Mouse (Mus musculus) stomach, postnatal 0 days (tissue): ENCODE results near the gene Txnrd2. TPM values are rescaled to one million over a fixed set of nuclear protein-coding genes. Genes with fewer than 3 reads are reported as not detected.

ENCODE experiments used
- ATAC-seq: fragments of 200-750 bp; cut with Nextera tagmentation; 2 replicates; pipeline ENCODE4 v1.8.0; 2017; ENCODE audit not compliant: low FRiP score, low TSS enrichment
- DNase-seq: peaks from one replicate; pipeline ENCODE4 v3.0.0-alpha.2; 2016; ENCODE audit warnings: low spot score
- H3K27ac ChIP-seq: fragments of 300-500 bp; sonication (generic); replicated peaks from 2 replicates; pipeline ENCODE4 v1.5.1; 2014; ENCODE audit warnings: mild to moderate bottlenecking, control low read depth
- H3K27me3 ChIP-seq: fragments of 300-500 bp; sonication (generic); 2 replicates; pipeline ENCODE4 v1.6.1; 2014; ENCODE audit warnings: low read length; ENCODE audit not compliant: control insufficient read depth, insufficient read depth
- H3K36me3 ChIP-seq: fragments of 300-500 bp; sonication (generic); 2 replicates; pipeline ENCODE4 v1.6.1; 2014; ENCODE audit warnings: low read length, mixed read lengths; ENCODE audit not compliant: control insufficient read depth, insufficient read depth
- H3K4me1 ChIP-seq: fragments of 300-500 bp; sonication (generic); replicated peaks from 2 replicates; pipeline ENCODE4 v1.6.1; 2014; ENCODE audit warnings: antibody characterized with exemption; ENCODE audit not compliant: control insufficient read depth, insufficient read depth
- H3K4me2 ChIP-seq: fragments of 300-500 bp; sonication (generic); replicated peaks from 2 replicates; pipeline ENCODE4 v1.6.1; 2014; ENCODE audit warnings: low read depth, mild to moderate bottlenecking, control low read depth, moderate library complexity
- H3K4me3 ChIP-seq: fragments of 300-500 bp; sonication (generic); 2 replicates; pipeline ENCODE4 v1.5.1; 2014; ENCODE audit warnings: low read depth, low read length, control low read depth
- H3K9ac ChIP-seq: fragments of 300-500 bp; sonication (generic); 2 replicates; pipeline ENCODE4 v1.6.1; 2014; ENCODE audit warnings: mild to moderate bottlenecking, low read length, control low read depth, mixed read lengths
- H3K9me3 ChIP-seq: fragments of 300-500 bp; sonication (generic); 2 replicates; pipeline ENCODE4 v1.6.1; 2016; ENCODE audit warnings: low read length; ENCODE audit not compliant: control insufficient read depth
- CTCF ChIP-seq: IDR thresholded peaks from 2 replicates; pipeline ENCODE4 v1.5.1; 2016; ENCODE audit warnings: antibody characterized with exemption, low read depth, mild to moderate bottlenecking, moderate library complexity
- EP300 ChIP-seq: optimal IDR thresholded peaks from 2 replicates; pipeline ENCODE3; 2016; ENCODE audit warnings: antibody characterized with exemption
- WGBS: fragments of 180-500 bp; shearing (Covaris S2); extraction: QIAGEN DNeasy Blood & Tissue Kit; methylation state at CpG from one replicate; pipeline ENCODE4 v1.1.7; 2014; 5-methylcytosine and 5-hydroxymethylcytosine counted together
- polyA plus RNA-seq: library from polyadenylated mRNA; unstranded; fragments of >200 nt; fragmentation: Nextera tagmentation; extraction: Ambion mirVana; gene quantifications from 2 replicates; pipeline ENCODE4 v1.2.1, GENCODE M21; 2015

Txnrd2 gene
- polyA plus RNA-seq, 1 experiment from 2014 or later = 16.2 TPM

DNA sequence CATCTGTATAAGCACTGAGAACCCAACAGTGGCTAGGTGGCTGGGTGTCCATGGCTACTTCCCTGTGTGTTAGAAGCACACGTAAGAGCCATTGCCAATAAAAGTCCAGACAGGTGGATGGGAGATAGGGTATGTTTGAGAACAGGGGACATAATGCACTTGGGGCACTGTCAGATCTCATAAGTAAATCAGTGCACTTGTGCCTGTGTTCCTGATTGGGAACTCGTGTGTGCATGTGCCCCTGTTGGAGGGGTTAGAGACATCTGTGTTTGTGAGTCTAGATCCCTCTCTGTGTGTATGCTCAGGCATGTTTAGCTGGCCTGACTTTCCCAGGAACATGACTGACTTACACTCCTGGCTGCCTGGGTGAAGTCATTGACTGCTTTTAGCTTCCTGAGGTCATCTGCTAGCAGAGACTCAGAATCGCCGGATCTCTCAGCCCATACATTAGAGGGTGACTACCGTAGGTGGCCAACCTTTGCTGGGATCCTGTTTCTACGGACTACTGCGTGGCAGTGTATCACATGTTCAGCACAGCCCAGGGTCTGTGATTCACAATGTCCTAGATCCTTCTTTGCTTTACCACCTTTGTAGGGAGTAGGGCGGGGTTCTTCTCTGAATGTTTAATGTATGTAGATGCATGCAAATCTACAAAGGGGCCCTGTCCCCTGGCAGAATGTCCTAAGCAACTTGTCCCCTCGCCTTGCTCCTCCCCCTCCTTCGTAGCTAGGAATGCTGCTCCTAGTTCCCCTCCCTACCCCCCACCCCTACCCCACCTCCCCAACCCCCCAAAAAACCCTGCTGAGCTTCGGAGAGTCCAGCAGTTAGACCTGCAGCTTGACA is 31.2 kb upstream of the Txnrd2 start:
- Histone ChIP-seq H3K9ac (no peak overlapping the region), H3K4me2 (no peak overlapping the region), H3K36me3 (0 out of 2 replicates have a peak, but pooled peaks cover 3% of the 10 kb centered on the region), H3K27me3 (no peaks in the 10 kb centered on the region), H3K27ac (peak overlapping the region; percentile 20), H3K4me3 (no peak overlapping the region), H3K4me1 (no peaks in the 10 kb centered on the region; the same call in 1 of the 2 replicates), H3K9me3 (no peaks in the 10 kb centered on the region)
- no peak for TF ChIP-seq EP300
- no peak for TF ChIP-seq CTCF
- DNase-seq = peak; percentile 66
- ATAC-seq = peak; percentile 60
- 35% methylated on average over 11 of the region's 11 CpGs for WGBS

DNA sequence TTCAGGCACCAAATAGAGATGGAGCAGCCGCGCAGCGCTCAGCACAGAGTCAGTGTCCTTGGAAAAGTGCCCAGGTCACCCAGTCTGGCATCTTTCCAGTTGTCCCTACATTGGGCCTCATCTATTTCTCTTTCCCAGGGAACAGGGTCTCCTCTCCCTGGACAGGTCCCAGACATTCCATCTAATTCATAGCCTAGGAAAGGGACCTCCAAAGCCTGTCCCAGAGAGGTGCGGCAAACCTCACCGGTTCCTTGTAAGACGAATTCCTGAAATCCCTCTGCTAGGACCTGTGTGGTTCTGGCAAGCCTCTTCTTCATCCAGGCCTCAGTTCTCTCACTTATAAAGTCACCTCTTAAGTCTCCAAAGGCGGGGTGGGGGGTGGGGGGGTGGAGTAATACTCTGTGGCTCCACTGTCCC is 30.6 kb upstream of the Txnrd2 start:
- Histone ChIP-seq H3K4me3 (no peak overlapping the region), H3K4me1 (no peaks in the 10 kb centered on the region; the same call in 1 of the 2 replicates), H3K9me3 (no peaks in the 10 kb centered on the region), H3K4me2 (no peak overlapping the region), H3K9ac (no peak overlapping the region), H3K27me3 (no peaks in the 10 kb centered on the region), H3K36me3 (0 out of 2 replicates have a peak, but pooled peaks cover 3% of the 10 kb centered on the region), H3K27ac (peak overlapping the region; percentile 20)
- 20% methylated on average over 6 of the region's 7 CpGs for WGBS
- no peak for ATAC-seq
- TF ChIP-seq EP300 (no peak), CTCF (no peak)
- no peak for DNase-seq

DNA sequence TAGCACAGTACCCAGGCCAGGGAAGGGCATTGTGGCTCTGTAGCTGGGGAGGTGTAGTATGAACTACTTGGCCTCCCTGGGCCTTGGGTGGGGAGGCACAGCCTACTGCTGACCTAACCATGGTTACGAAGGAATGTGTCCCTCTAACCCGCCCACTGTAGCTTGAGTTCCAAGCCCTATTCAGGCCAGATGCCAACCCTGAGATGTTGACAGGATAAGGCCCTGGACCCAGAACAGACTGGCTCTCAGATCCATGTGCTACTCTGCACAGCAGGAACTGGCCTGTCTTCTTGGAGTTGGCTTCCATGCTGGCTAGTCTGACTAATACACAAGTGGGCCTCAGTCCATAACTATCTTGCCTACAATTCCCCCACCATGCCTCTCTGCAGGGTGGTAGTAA is 30.0 kb upstream of the Txnrd2 start:
- Histone ChIP-seq H3K27me3 (no peaks in the 10 kb centered on the region), H3K9ac (no peak overlapping the region), H3K4me2 (no peak overlapping the region), H3K36me3 (0 out of 2 replicates have a peak, but pooled peaks cover 3% of the 10 kb centered on the region), H3K4me3 (no peak overlapping the region), H3K9me3 (no peaks in the 10 kb centered on the region), H3K27ac (no peak overlapping the region; the same call in 1 of the 2 replicates), H3K4me1 (no peaks in the 10 kb centered on the region; the same call in 1 of the 2 replicates)
- 25% methylated on average over 2 of the region's 2 CpGs for whole genome bisulfite sequencing
- DNase-seq (peak; percentile 46), ATAC-seq (peak; percentile 41)
- TF ChIP-seq EP300 (no peak), CTCF (no peak)

DNA sequence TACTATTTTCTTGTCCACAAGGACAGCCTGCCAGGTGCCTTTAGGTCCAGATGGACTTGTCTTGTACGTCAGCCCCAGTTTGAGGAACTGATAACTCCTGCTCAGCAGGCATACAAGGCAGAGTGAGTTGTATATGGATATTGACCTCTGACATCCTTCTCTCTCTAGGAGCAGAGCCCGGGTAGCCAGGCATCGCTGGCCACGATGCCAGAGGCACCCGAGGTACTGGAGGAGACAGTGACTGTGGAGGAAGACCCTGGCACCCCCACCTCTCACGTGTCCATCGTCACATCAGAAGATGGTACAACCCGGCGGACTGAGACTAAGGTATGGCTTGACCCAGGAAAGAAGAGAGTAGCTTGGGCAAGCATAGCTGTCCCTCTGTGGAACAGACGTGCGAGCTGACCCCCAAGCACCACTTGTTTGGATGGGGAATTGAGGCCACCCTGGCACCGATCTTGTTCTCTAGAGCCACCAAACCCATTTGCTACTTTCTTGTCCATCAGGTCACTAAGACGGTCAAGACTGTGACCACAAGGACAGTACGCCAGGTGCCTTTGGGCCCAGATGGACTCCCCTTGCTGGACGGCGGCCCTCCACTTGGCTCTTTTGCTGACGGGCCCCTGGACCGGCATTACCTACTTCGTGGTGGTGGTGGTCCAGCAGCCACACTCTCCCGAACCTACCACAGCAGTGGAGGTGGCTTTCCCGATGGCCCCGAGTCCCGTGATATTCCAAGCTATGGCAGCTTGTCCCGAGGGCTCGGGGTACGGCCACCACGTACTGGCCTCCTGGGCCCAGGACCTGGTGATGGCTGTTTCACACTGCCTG is 29.2 kb upstream of the Txnrd2 start:
- H3K27ac ChIP-seq = 0 out of 2 replicates have a peak overlapping the region, but pooled peaks have one; percentile 2
- H3K27me3 ChIP-seq = no peaks in the 10 kb centered on the region
- 96% methylated on average over 27 of the region's 27 CpGs for WGBS
- H3K36me3 ChIP-seq = 0 out of 2 replicates have a peak, but pooled peaks cover 3% of the 10 kb centered on the region
- ATAC-seq (no peak), DNase-seq (no peak)
- H3K9me3 ChIP-seq = no peaks in the 10 kb centered on the region
- no peak overlapping the region for H3K4me2 ChIP-seq
- no peak overlapping the region for H3K9ac ChIP-seq
- no peaks in the 10 kb centered on the region; the same call in 1 of the 2 replicates for H3K4me1 ChIP-seq
- no peak overlapping the region for H3K4me3 ChIP-seq
- TF ChIP-seq CTCF (no peak), EP300 (no peak)

DNA sequence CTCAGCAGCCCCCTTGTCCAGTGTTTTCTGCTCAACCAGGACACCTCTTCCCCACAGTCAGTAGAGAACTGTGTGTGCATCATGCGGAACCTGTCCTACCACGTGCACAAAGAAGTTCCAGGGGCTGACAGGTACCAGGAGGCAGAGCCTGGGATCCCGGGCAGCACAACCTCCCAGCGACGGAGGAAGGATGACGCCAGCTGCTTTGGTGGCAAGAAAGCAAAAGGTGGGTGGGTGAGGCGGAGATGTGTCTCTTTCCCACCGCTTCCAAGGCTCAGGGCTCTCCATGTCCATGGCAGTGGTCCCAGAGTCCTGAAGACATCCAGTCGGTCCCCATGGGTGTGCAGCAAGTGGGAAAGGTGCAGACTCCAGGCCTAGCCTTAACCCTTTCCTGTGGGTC is 26.2 kb upstream of the Txnrd2 start:
- Histone ChIP-seq H3K36me3 (0 out of 2 replicates have a peak, but pooled peaks cover 7% of the 10 kb centered on the region), H3K4me1 (no peaks in the 10 kb centered on the region; the same call in 1 of the 2 replicates), H3K27me3 (no peaks in the 10 kb centered on the region), H3K4me2 (no peak overlapping the region), H3K27ac (no peak overlapping the region), H3K9ac (no peak overlapping the region), H3K4me3 (no peak overlapping the region), H3K9me3 (no peaks in the 10 kb centered on the region)
- TF ChIP-seq EP300 = no peak
- 58% methylated on average over 9 of the region's 9 CpGs for WGBS
- ATAC-seq = no peak
- DNase-seq = no peak
